Mouse (Mus musculus): ENCODE measurements at regions not wholly inside any gene's neighbourhood (a gene's known extent, or its start where the extent isn't known, plus 50 kb on each side); places are given as distances from the start of the nearest gene placed in this dataset.
A peak's percentile ranks its signal among the peaks of the same experiment; 100 is the strongest.

GRCm38 (mm10) chr2:8562948-8563347, 1053.6 kb upstream of the Celf2 start:
- DNase-seq, result no peak

- no peak for DNase-seq
Observed at GRCm38 (mm10) chr2:8546116-8546515, 1036.8 kb upstream of the Celf2 start.

GRCm38 (mm10) chr2:8536842-8537241, 1027.5 kb upstream of the Celf2 start:
- no peak for DNase-seq

- no peak for DNase-seq
Observed at GRCm38 (mm10) chr2:8498466-8498865, 989.1 kb upstream of the Celf2 start.

GRCm38 (mm10) chr2:8477827-8478528, 968.6 kb upstream of the Celf2 start:
- DNase-seq, result no peak

- no peak for DNase-seq
Observed at GRCm38 (mm10) chr2:8470546-8470945, 961.2 kb upstream of the Celf2 start.

- DNase-seq, result no peak
Observed at GRCm38 (mm10) chr2:8468989-8469388, 959.6 kb upstream of the Celf2 start.

- no peak for DNase-seq
Observed at GRCm38 (mm10) chr2:8468351-8468750, 959.0 kb upstream of the Celf2 start.

GRCm38 (mm10) chr2:8467531-8468203, 958.3 kb upstream of the Celf2 start:
- DNase-seq, result no peak

- no peak for DNase-seq
Observed at GRCm38 (mm10) chr2:8452566-8453243, 943.3 kb upstream of the Celf2 start.

- no peak for DNase-seq
Observed at GRCm38 (mm10) chr2:8441230-8441629, 931.9 kb upstream of the Celf2 start.

GRCm38 (mm10) chr2:8429652-8430343, 920.4 kb upstream of the Celf2 start:
- no peak for DNase-seq

GRCm38 (mm10) chr2:8428145-8428544, 918.8 kb upstream of the Celf2 start:
- no peak for DNase-seq

GRCm38 (mm10) chr2:8427720-8428119, 918.4 kb upstream of the Celf2 start:
- DNase-seq, result no peak

- DNase-seq, result no peak
Observed at GRCm38 (mm10) chr2:8415917-8416316, 906.6 kb upstream of the Celf2 start.

GRCm38 (mm10) chr2:8394128-8394527, 884.8 kb upstream of the Celf2 start:
- DNase-seq, result no peak

- no peak for DNase-seq
Observed at GRCm38 (mm10) chr2:8389530-8389929, 880.2 kb upstream of the Celf2 start.

- DNase-seq, result peak; percentile 29
Observed at GRCm38 (mm10) chr2:8380246-8380645, 870.9 kb upstream of the Celf2 start.

GRCm38 (mm10) chr2:8379590-8379989, 870.2 kb upstream of the Celf2 start:
- DNase-seq, result no peak

GRCm38 (mm10) chr2:8347867-8348266, 838.5 kb upstream of the Celf2 start:
- no peak for DNase-seq

GRCm38 (mm10) chr2:8344748-8345147, 835.4 kb upstream of the Celf2 start:
- no peak for DNase-seq

GRCm38 (mm10) chr2:8338271-8338670, 828.9 kb upstream of the Celf2 start:
- DNase-seq, result no peak

GRCm38 (mm10) chr2:8296001-8296400, 786.6 kb upstream of the Celf2 start:
- DNase-seq, result no peak

Measured in lung, postnatal 14 days (tissue).